Mouse (Mus musculus) lung, embryonic 14.5 days (tissue): ENCODE results near the gene Cdhr4. TPM values are rescaled to one million over a fixed set of nuclear protein-coding genes. Genes with fewer than 3 reads are reported as not detected.
A peak's percentile ranks its signal among the peaks of the same experiment; 100 is the strongest.

Experiments
- ATAC-seq: fragments of 200-750 bp; cut with Nextera tagmentation; 2 replicates; pipeline ENCODE4 v1.8.0; 2017; ENCODE audit warnings: mild to moderate bottlenecking, moderate TSS enrichment, moderate library complexity; ENCODE audit not compliant: insufficient read depth
- DNase-seq: peaks from one replicate; pipeline ENCODE4 v3.0.0-alpha.2; 2015
- H3K27ac ChIP-seq: fragments of 300-500 bp; sonication (generic); 2 replicates; pipeline ENCODE4 v1.5.1; 2014; ENCODE audit warnings: low read depth, mild to moderate bottlenecking, moderate library complexity
- H3K27me3 ChIP-seq: fragments of 300-500 bp; sonication (generic); 2 replicates; pipeline ENCODE4 v1.6.1; 2014; ENCODE audit warnings: low read length, control low read depth; ENCODE audit not compliant: insufficient read depth
- H3K36me3 ChIP-seq: fragments of 300-500 bp; sonication (generic); 2 replicates; pipeline ENCODE4 v1.6.1; 2014; ENCODE audit warnings: control low read depth; ENCODE audit not compliant: insufficient read depth
- H3K4me1 ChIP-seq: fragments of 300-500 bp; sonication (generic); 2 replicates; pipeline ENCODE4 v1.6.1; 2014; ENCODE audit warnings: antibody characterized with exemption, control low read depth; ENCODE audit not compliant: insufficient read depth
- H3K4me2 ChIP-seq: fragments of 300-500 bp; sonication (generic); 2 replicates; pipeline ENCODE4 v1.6.1; 2014; ENCODE audit warnings: mild to moderate bottlenecking
- H3K4me3 ChIP-seq: fragments of 300-500 bp; sonication (generic); 2 replicates; pipeline ENCODE4 v1.5.1; 2014; ENCODE audit warnings: low read depth, low read length
- H3K9ac ChIP-seq: fragments of 300-500 bp; sonication (generic); 2 replicates; pipeline ENCODE4 v1.6.1; 2014
- H3K9me3 ChIP-seq: fragments of 300-500 bp; sonication (generic); 2 replicates; pipeline ENCODE4 v1.6.1; 2016; ENCODE audit warnings: low read depth, low read length, control low read depth
- CTCF ChIP-seq: IDR thresholded peaks from 2 replicates; pipeline ENCODE4 v1.5.1; 2016; ENCODE audit warnings: antibody characterized with exemption, low read depth
- WGBS: fragments of 180-500 bp; shearing (Covaris S2); extraction: QIAGEN DNeasy Blood & Tissue Kit; methylation state at CpG from one replicate; pipeline ENCODE4 v1.1.7; 2014; 5-methylcytosine and 5-hydroxymethylcytosine counted together
- polyA plus RNA-seq: library from polyadenylated mRNA; unstranded; fragments of >200 nt; fragmentation: Nextera tagmentation; extraction: Ambion mirVana; gene quantifications from 2 replicates; pipeline ENCODE4 v1.2.1, GENCODE M21; 2014

Cdhr4 gene
- polyA plus RNA-seq, 1 experiment from 2014 or later: 8.3 TPM

DNA sequence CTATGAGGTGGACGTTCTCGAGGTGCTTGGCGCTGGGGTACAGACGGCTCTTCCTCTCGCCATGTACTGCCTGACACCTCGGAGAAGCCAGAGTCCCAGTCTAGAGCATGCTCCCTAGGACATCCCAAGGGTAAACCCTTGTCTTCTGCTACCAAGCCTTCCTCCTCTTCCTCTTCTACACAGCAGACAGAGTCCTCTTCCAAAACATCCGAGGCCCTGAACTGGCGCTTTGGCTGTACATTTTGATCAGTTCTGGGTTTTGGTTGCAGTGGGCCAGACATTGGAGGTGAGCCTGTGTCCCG lies 7.6 kb upstream of the Cdhr4 start:
- Histone ChIP-seq H3K4me1 (peaks cover 25% of the 10 kb centered on the region), H3K36me3 (peaks cover 15% of the 10 kb centered on the region; the same call in 1 of the 2 replicates), H3K9ac (peak overlapping the region; percentile 74), H3K27me3 (no peaks in the 10 kb centered on the region), H3K4me2 (peak overlapping the region; percentile 93), H3K4me3 (peak overlapping the region; percentile 54), H3K9me3 (no peaks in the 10 kb centered on the region), H3K27ac (peak overlapping the region; percentile 100)
- TF ChIP-seq CTCF: no peak
- no peak for DNase-seq
- WGBS: 25% methylated on average over 9 of the region's 9 CpGs
- ATAC-seq: no peak

DNA sequence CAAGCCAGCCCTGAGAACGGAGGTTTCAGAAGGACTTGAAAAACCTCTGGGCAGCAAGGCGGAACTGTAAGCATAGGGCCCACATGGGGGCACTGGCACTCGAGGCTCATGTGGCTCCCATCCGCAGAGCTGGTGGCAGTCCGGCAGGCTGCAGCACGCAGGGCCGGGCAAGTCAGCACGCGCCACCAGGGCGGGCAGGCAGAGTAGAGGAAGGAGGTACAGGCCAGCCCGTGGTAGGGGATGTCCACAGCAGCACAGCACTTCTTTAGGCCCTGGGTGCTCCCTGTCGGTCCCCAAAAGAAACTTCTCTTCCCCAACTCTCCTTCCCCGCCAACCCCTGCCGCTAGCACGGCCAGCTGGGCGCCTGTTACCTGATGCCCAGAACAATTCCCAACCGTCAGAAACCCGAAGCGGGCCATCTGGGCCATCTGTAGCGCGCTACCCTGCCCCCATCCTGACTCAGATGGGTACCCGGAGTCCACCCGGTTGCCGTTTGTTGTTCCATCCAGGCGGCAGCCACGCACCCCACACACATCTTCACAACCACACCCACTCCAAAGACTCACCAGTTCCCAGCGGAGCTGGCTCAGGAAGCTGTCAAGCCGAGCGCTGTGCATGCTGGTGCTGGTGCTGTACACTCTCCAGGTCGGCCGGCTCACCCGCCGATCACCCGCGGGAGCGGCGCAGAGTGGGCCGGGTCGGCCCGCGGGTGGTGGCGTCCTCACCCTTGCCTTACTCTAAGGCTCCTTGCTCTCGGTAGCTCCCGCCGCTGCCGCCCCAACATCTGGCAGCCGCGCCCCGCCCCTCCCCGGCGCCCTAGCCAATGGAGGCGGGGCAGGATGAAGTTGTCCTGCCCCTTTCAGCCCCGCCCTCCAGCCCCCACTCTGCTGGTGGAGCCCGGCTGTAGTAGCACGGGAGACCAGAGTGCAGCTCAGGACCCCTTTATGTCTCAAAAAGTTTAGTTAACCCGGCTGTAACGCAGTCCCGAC lies 6.9 kb upstream of the Cdhr4 start, which contains the start of gene Inka1:
TSS of gene Inka1 (minus strand) at position 749 of the 989 bp plus-strand sequence.
- WGBS: under 1% methylated on average over 58 of the region's 58 CpGs

DNA sequence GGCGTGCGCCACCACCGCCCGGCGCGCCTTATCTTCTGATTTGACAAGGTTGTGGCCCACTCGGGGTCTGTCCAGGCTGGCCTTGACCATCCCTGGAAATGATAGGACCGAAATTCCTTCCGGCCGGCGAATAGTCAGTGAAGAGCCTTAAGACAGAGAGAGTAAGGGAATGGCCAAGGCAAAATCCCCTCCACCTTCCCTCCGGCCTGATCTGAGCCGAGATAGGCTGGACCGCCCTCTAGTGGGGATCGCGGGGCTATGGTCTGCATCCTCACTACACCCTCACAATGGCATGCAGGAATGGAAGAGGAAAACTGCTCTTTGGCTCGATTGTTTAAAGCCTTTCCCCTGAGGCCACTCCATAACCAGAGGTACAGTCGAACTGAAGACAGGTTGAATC lies 5.9 kb upstream of the Cdhr4 start:
- no peaks in the 10 kb centered on the region for H3K27me3 ChIP-seq
- TF ChIP-seq CTCF: peak; percentile 97
- peaks cover 15% of the 10 kb centered on the region for H3K4me1 ChIP-seq
- no peaks in the 10 kb centered on the region for H3K9me3 ChIP-seq
- no peak overlapping the region for H3K9ac ChIP-seq
- H3K27ac ChIP-seq: peak overlapping the region; percentile 100
- peak; percentile 35; the same call in 1 of the 2 replicates for ATAC-seq
- peak overlapping the region; percentile 54 for H3K4me3 ChIP-seq
- H3K36me3 ChIP-seq: peaks cover 15% of the 10 kb centered on the region; the same call in 1 of the 2 replicates
- DNase-seq: peak; percentile 95
- H3K4me2 ChIP-seq: peak overlapping the region; percentile 93
- WGBS: 5% methylated on average over 18 of the region's 18 CpGs

More for the DNA sequence above, 6.9 kb upstream of the Cdhr4 start, which contains the start of gene Inka1:
- Histone ChIP-seq H3K4me3 (peak within 1 kb of the TSS; percentile 54), H3K36me3 (peaks cover 15% of the 10 kb centered on the region; the same call in 1 of the 2 replicates), H3K9ac (peak within 1 kb of the TSS; percentile 74), H3K27ac (peak within 1 kb of the TSS; percentile 100), H3K27me3 (no peaks in the 10 kb centered on the region), H3K4me1 (peaks cover 24% of the 10 kb centered on the region), H3K9me3 (no peaks in the 10 kb centered on the region), H3K4me2 (peak within 1 kb of the TSS; percentile 93)
- peak; percentile 94 for DNase-seq
- peak; percentile 42 for ATAC-seq
- TF ChIP-seq CTCF: no peak; the same call in 1 of the 2 replicates

DNA sequence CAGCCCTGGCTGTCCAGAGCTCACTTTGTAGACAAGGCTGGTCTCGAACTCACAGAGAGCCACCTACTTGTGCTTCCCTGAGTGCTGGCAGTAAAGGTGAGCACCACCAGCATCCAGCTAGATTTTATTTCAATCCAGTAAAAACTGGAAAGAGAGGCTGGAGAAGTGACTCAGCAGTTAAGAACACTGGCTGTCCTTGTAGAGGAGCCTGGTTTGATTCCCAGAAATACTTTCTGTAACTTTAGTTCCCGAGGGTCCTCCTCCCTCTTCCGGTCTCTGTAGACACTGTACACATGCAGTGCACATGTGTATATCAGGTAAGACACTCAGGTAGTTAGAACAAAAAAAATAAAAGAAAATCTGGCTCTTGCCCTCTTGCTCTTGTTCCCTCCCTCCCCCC lies 4.3 kb upstream of the Cdhr4 start:
- ATAC-seq: no peak
- Histone ChIP-seq H3K9me3 (no peaks in the 10 kb centered on the region), H3K27ac (no peak overlapping the region), H3K4me3 (no peak overlapping the region), H3K9ac (no peak overlapping the region), H3K4me2 (no peak overlapping the region), H3K4me1 (peaks cover 9% of the 10 kb centered on the region), H3K36me3 (peaks cover 15% of the 10 kb centered on the region; the same call in 1 of the 2 replicates), H3K27me3 (no peaks in the 10 kb centered on the region)
- TF ChIP-seq CTCF: no peak
- DNase-seq: no peak
- WGBS: 70% methylated on average over 3 of the region's 3 CpGs

DNA sequence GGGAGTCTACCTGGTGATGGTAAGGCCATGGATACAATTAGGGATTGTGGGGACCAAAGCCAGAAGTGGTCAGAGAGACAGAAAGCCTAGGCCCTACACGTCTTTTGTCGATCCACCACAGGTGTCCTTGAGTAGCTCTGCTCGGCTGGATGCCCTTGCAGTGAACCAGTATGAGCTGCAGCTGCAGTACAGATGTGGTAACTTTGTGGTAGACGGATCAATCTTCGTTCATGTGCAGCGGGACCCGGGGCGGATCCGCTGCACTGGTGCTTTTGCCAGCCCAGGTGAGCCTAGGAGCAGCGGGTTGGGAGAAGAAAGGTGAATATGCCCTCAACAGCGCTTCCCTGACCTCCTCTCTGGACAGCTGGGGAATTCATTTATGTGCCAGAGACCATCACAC lies 716 bp downstream of the Cdhr4 start:
- no peak for TF ChIP-seq CTCF
- Histone ChIP-seq H3K4me1 (no peaks in the 10 kb centered on the region), H3K9ac (no peak overlapping the region), H3K36me3 (no peaks in the 10 kb centered on the region), H3K9me3 (no peaks in the 10 kb centered on the region), H3K4me3 (no peak overlapping the region), H3K27ac (no peak overlapping the region), H3K4me2 (no peak overlapping the region), H3K27me3 (no peaks in the 10 kb centered on the region)
- DNase-seq (no peak), ATAC-seq (no peak)
- WGBS: 86% methylated on average over 11 of the region's 11 CpGs

DNA sequence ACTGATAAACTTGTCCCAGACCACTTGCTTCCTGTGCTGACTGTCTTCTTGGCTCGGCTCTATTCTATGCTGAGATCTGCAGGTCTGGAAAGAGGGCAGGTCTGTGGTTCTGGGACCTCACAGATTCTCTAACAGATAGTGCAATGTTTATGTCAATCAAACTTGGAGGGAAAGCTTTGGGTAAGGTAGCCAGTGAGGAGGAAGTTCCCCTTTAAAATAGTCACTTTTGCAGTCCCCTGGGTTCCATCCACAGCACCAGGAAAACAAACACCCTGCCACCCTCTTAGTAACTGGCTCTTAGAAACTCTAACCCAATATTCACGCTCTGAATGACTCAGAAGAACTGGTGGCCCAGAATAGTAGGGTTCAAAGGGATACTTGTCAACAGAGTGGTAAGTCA lies 2.2 kb downstream of the Cdhr4 start:
- Histone ChIP-seq H3K4me2 (no peak overlapping the region), H3K36me3 (no peaks in the 10 kb centered on the region), H3K27me3 (no peaks in the 10 kb centered on the region), H3K27ac (no peak overlapping the region), H3K4me1 (no peaks in the 10 kb centered on the region), H3K9ac (no peak overlapping the region), H3K4me3 (no peak overlapping the region), H3K9me3 (no peaks in the 10 kb centered on the region)
- ATAC-seq (no peak), DNase-seq (no peak)
- TF ChIP-seq CTCF: no peak
- 39% methylated on average over 2 of the region's 2 CpGs for WGBS

DNA sequence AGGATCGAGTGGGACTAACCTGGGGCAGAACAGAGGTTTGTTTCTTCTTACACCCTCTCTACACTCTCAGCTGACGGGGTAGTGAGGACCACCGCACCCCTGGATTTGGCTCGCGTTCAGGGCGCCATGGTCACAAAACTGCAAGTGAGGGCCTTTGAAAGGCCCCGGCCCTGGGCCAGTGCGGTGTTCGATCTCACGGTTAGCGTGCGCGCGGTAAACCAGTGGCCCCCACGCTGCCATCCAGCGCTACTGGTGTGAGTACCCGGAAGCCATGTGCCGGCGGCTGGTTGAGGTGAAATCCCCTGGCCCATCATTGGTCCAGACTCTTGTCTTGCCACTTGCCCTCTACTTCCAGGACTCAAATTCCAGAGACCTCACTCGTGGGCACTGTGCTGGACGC lies 3.2 kb downstream of the Cdhr4 start:
- Histone ChIP-seq H3K4me2 (no peak overlapping the region), H3K9ac (no peak overlapping the region), H3K9me3 (no peaks in the 10 kb centered on the region), H3K4me3 (no peak overlapping the region), H3K36me3 (no peaks in the 10 kb centered on the region), H3K27me3 (no peaks in the 10 kb centered on the region), H3K27ac (no peak overlapping the region), H3K4me1 (no peaks in the 10 kb centered on the region)
- DNase-seq (no peak), ATAC-seq (no peak)
- WGBS: 92% methylated on average over 21 of the region's 21 CpGs
- no peak for TF ChIP-seq CTCF
